Mouse (Mus musculus) G1E (cell line): ENCODE measurements around the gene Ankrd52.

ENCODE experiments used
- CTCF ChIP-seq: IDR thresholded peaks from 2 replicates; pipeline ENCODE4 v1.5.1; 2012; ENCODE audit warnings: low read depth, low read length, inconsistent platforms, mixed read lengths
- GATA1 ChIP-seq: IDR thresholded peaks from 2 replicates; pipeline ENCODE4 v1.6.1; 2012; ENCODE audit warnings: borderline replicate concordance, low read length, inconsistent platforms, mixed read lengths
- POLR2AphosphoS5 ChIP-seq: IDR thresholded peaks from 2 replicates; pipeline ENCODE4 v1.6.1; 2012; ENCODE audit warnings: low read depth, low read length, inconsistent platforms; ENCODE audit not compliant: insufficient replicate concordance
- TAL1 ChIP-seq: conservative IDR thresholded peaks from 2 replicates; pipeline ENCODE4 v1.6.1; 2012; ENCODE audit warnings: low read depth, low read length, inconsistent platforms, mixed read lengths

GRCm38 (mm10) chr10:128358796-128359195 is 18.1 kb upstream of the Ankrd52 start:
- TF ChIP-seq CTCF (peak; percentile 40), GATA1 (no peak), TAL1 (no peak), POLR2AphosphoS5 (no peak)
